Mouse (Mus musculus) thymus, adult 2 months (tissue): ENCODE results near the gene Ipcef1.

Source experiments
- CTCF ChIP-seq: fragments of 200-500 bp; IDR thresholded peaks from 2 replicates; pipeline ENCODE4 v1.5.1; 2012; ENCODE audit warnings: mild to moderate bottlenecking, control low read depth, low read length, moderate library complexity, borderline replicate concordance; ENCODE audit not compliant: control insufficient read depth, poor library complexity, insufficient read depth; ENCODE audit errors: extremely low read depth
- POLR2A ChIP-seq: fragments of 200-500 bp; IDR thresholded peaks from 2 replicates; pipeline ENCODE4 v1.6.1; 2012; ENCODE audit warnings: mild to moderate bottlenecking, low read length, control low read depth, moderate library complexity; ENCODE audit not compliant: control insufficient read depth, poor library complexity, insufficient read depth; ENCODE audit errors: extremely low read depth

DNA sequence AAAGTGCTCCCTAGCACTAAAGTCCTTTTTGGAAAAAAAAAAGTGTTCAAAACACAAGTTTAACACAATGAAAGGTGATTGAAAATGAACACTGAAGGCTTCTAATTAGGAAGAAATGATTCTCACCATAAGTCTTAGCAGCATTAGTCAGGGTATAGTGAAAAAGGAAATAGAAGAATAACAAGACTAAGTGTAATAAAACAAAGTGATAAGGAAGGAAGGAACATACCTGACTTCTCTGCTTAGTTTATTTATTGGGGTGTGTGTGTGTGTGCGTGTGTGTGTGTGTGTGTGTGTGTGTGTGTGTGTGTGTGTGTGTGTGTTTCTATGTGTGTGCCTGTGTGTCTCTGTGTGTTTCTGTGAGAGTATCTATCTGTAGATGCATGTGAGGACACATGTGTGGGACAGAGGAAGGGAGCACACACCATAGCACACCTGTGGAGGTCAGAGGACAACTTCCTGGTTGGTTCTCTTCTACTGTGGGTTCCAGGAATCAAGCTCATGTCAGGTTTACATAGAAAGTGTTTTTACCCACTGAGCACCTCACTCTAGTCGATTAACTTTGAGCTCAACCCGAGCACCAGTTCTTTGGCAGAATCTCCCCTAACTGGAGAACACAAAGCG lies 124.6 kb downstream of the Ipcef1 start:
- TF ChIP-seq POLR2A (no peak), CTCF (no peak)
